Mouse (Mus musculus) forebrain, embryonic 11.5 days (tissue): ENCODE results near the gene Syde1. TPM values are rescaled to one million over a fixed set of nuclear protein-coding genes. Genes with fewer than 3 reads are reported as not detected.

Source experiments
- polyA plus RNA-seq: library from polyadenylated mRNA; unstranded; fragments of >200 nt; fragmentation: Nextera tagmentation; extraction: Ambion mirVana; gene quantifications from 2 replicates; pipeline ENCODE4 v1.2.1, GENCODE M21; 2014

Gene Syde1
- polyA plus RNA-seq, 1 experiment from 2014 or later: 14.3 TPM

Other genes starting within 250 kb of the Syde1 start
- 52.3 and 57.9 TPM in 2 replicates for gene Agpat3, start 239.5 kb downstream of the Syde1 start, polyA plus RNA-seq
- 290 and 324 TPM in 2 replicates for gene Rrp1, start 178.9 kb downstream of the Syde1 start, polyA plus RNA-seq
- 104 and 112 TPM in 2 replicates for gene Cstb, start 166.3 kb downstream of the Syde1 start, polyA plus RNA-seq
- gene Pdxk, start 127.0 kb downstream of the Syde1 start, polyA plus RNA-seq: 8.0 and 9.2 TPM in 2 replicates
- gene Olfr1358, start 74.5 kb downstream of the Syde1 start, polyA plus RNA-seq: not detected in 2 replicates
- gene Ilvbl, start 17.6 kb downstream of the Syde1 start, polyA plus RNA-seq: 22.6 and 29.4 TPM in 2 replicates
- not detected in 2 replicates for gene Olfr1357, start 26.1 kb upstream of the Syde1 start, polyA plus RNA-seq
- gene Casp14, start 126.3 kb upstream of the Syde1 start, polyA plus RNA-seq: not detected in 2 replicates
- 0.15 and 0.20 TPM in 2 replicates for gene Ccdc105, start 161.1 kb upstream of the Syde1 start, polyA plus RNA-seq
- 1.4 and 1.5 TPM in 2 replicates for gene Slc1a6, start 188.5 kb upstream of the Syde1 start, polyA plus RNA-seq